Mouse (Mus musculus) adrenal gland, adult 8-10 months (tissue): ENCODE results near the gene Olfr494. TPM values are rescaled to one million over a fixed set of nuclear protein-coding genes. Genes with fewer than 3 reads are reported as not detected.

Experiments
- DNase-seq: peaks from one replicate; pipeline ENCODE4 v3.0.0; 2022
- total RNA-seq, 4 experiments: library from RNA; stranded (reverse); gene quantifications; 2 replicates each; pipeline ENCODE4 v1.2.4; 2022

Olfr494 gene
- not detected for total RNA-seq

GRCm38 (mm10) chr7:108365035-108365434 lies at the start of gene Olfr494:
Gene Olfr494 (plus strand): TSS chr7:108365335.
- DNase-seq = no peak

- DNase-seq = no peak
Measured at GRCm38 (mm10) chr7:108323574-108323973, 41.6 kb upstream of the Olfr494 start, which contains the start of gene Olfr492. Gene Olfr492 (minus strand): TSS chr7:108323674.

- DNase-seq = no peak
Measured at GRCm38 (mm10) chr7:108346879-108347278, 18.3 kb upstream of the Olfr494 start, which contains the start of gene Olfr493. Gene Olfr493 (minus strand): TSS chr7:108346979.

GRCm38 (mm10) chr7:108392867-108393266 lies 27.7 kb downstream of the Olfr494 start, which contains the start of gene Olfr495:
Gene Olfr495 (plus strand): TSS chr7:108393167.
- DNase-seq = no peak

Other genes with a start within 250 kb of the Olfr494 start
- gene Olfr484, start 237.9 kb upstream of the Olfr494 start, total RNA-seq = not detected
- not detected for gene Olfr485, start 205.5 kb upstream of the Olfr494 start, total RNA-seq
- not detected for gene Olfr486, start 192.6 kb upstream of the Olfr494 start, total RNA-seq
- gene Olfr487, start 150.7 kb upstream of the Olfr494 start, total RNA-seq = not detected
- gene Olfr488, start 107.0 kb upstream of the Olfr494 start, total RNA-seq = not detected
- gene Olfr490, start 76.4 kb upstream of the Olfr494 start, total RNA-seq = not detected
- gene Olfr491, start 51.9 kb upstream of the Olfr494 start, total RNA-seq = not detected
- gene Olfr492, start 41.7 kb upstream of the Olfr494 start, total RNA-seq = not detected
- gene Olfr493, start 18.4 kb upstream of the Olfr494 start, total RNA-seq = not detected
- not detected for gene Olfr495, start 27.8 kb downstream of the Olfr494 start, total RNA-seq
- gene Olfr497, start 55.1 kb downstream of the Olfr494 start, total RNA-seq = not detected
- gene Olfr498, start 100.0 kb downstream of the Olfr494 start, total RNA-seq = not detected
- gene Olfr502, start 159.7 kb downstream of the Olfr494 start, total RNA-seq = not detected
- not detected for gene Olfr503, start 179.2 kb downstream of the Olfr494 start, total RNA-seq
- gene Olfr504, start 200.5 kb downstream of the Olfr494 start, total RNA-seq = not detected
- gene Olfr506, start 245.5 kb downstream of the Olfr494 start, total RNA-seq = not detected